Mouse (Mus musculus): ENCODE measurements around the gene Dpp6.

- TF ChIP-seq CTCF (IDR thresholded peaks at IDR 0.05 in 2 of 3, conservative IDR thresholded peaks at IDR 0.05 in 1 of 3; ENCODE audit: control insufficient read depth in 1 of 3, insufficient read depth in 1 of 3, low read depth in 2 of 3, low read length in 3 of 3, poor library complexity in 1 of 3, severe bottlenecking in 1 of 3) (no peak), MYB (IDR thresholded peaks at IDR 0.05; ENCODE audit: low read depth, low read length) (no peak), MEF2A (IDR thresholded peaks at IDR 0.05; ENCODE audit: extremely low read depth, insufficient replicate concordance, low read depth, low read length, poor library complexity, severe bottlenecking) (no peak), USF1 (IDR thresholded peaks at IDR 0.05; ENCODE audit: low read depth, low read length) (no peak)
These were observed 525.3 kb downstream of the Dpp6 start for GRCm38 (mm10) chr5:27342276-27342675.

Measured in MEL (cell line).